ENCODE assay signal across 12 mouse cellular contexts in genomic region chr2:125791485-125791885, GRCm38 (mm10). TPM values are rescaled to one million over a fixed set of nuclear protein-coding genes. Genes with fewer than 3 reads are reported as not detected.
A peak's percentile ranks its signal among the peaks of the same experiment; 100 is the strongest.
DNase-seq lines count a peak whose midpoint lies in the region; ATAC-seq and TF ChIP-seq lines count a peak whose summit lies in the region.
"Had no signal": no experiment of that assay in that cellular context is flagged by ENCODE, and none has a peak within 500 bp of the region (broad histone marks: within the 10 kb centered on the region; RNA-seq: fewer than 3 reads in every experiment).

No protein-coding gene starts in this region.

- H3K4me3 ChIP-seq in embryonic fibroblast, embryonic 13.5 days (ENCODE audit: insufficient read depth, low read length): no peak overlapping the region
- H3K4me3 ChIP-seq: liver, embryonic 13.5 days had no signal

- ATAC-seq in megakaryocyte-erythroid progenitor cell, adult 5-6 weeks (replicated peaks; ENCODE audit: low FRiP score, low TSS enrichment, poor library complexity, severe bottlenecking): peak; percentile 61
- ATAC-seq: Patski had no signal

- peak; percentile 56 for DNase-seq in 3T3-L1 (ENCODE audit: low read depth, low spot score)
- peak; percentile 55 for DNase-seq in CD4-positive, CD25-positive, alpha-beta regulatory T cell, adult 2 months (ENCODE audit: low read depth, low spot score)
- no peak for DNase-seq in embryo, embryonic 11 days
- DNase-seq in left cerebral cortex, adult 9 months (ENCODE audit: low spot score in 2 of 2): no peak
- no peak for DNase-seq in spleen, adult 12 weeks (ENCODE audit: low spot score)
- no peak for DNase-seq in ovary, postnatal 14 days (ENCODE audit: low spot score)
- DNase-seq: kidney, adult 18-20 months; liver, embryonic 13.5 days; right cerebral cortex, postnatal 25 days had no signal

- no peak for TF ChIP-seq CTCF in embryonic fibroblast, embryonic 13.5 days (IDR thresholded peaks at IDR 0.05; ENCODE audit: borderline replicate concordance, insufficient read depth, low read length)

- TF ChIP-seq POLR2A in embryonic fibroblast, embryonic 13.5 days (IDR thresholded peaks at IDR 0.05; ENCODE audit: low read depth, low read length): no peak

- H3K27ac ChIP-seq in embryonic fibroblast, embryonic 13.5 days (ENCODE audit: insufficient read depth, low read length): peak overlapping the region; percentile 7; the same call in 1 of the 2 replicates
- H3K27ac ChIP-seq: liver, embryonic 13.5 days had no signal

- peaks cover 14% of the 10 kb centered on the region for H3K4me1 ChIP-seq in embryonic fibroblast, embryonic 13.5 days (ENCODE audit: control insufficient read depth, insufficient read depth, low read length)

RNA-seq across cellular contexts. Expression of gene Secisbp2l, which starts 8.8 kb away (rescaled TPM):
- 43.8 and 46.4 TPM in 2 replicates for polyA plus RNA-seq in embryonic fibroblast, embryonic 13.5 days (2011; ENCODE audit: insufficient read length, low read depth, missing spikeins)
- total RNA-seq in megakaryocyte-erythroid progenitor cell, adult 5-6 weeks (2014; fragmentation: Nextera tagmentation): 10.5 and 18.0 TPM in 2 replicates
- total RNA-seq in megakaryocyte-erythroid progenitor cell, adult 5-6 weeks (2017): 11.5 and 13.8 TPM in 2 replicates

Comparison
In these comparisons a context has a peak if more than half of its experiments do, and no peak if none do; other contexts are left out.
1. DNase-seq: peak in 3T3-L1 (single experiment) and CD4-positive, CD25-positive, alpha-beta regulatory T cell, adult 2 months (single experiment); none in embryo, embryonic 11 days (single experiment), left cerebral cortex, adult 9 months (0 of 2), spleen, adult 12 weeks (single experiment) and ovary, postnatal 14 days (single experiment).